Mouse (Mus musculus) bone marrow macrophage, adult 2 months (primary cell): Measurements from ENCODE around the gene Slc4a1.

ENCODE experiments used
- CTCF ChIP-seq: IDR thresholded peaks from 2 replicates; pipeline ENCODE4 v1.5.1; 2012; ENCODE audit warnings: low read depth, mild to moderate bottlenecking, low read length, moderate library complexity
- POLR2A ChIP-seq: IDR thresholded peaks from 2 replicates; pipeline ENCODE4 v1.6.1; 2012; ENCODE audit warnings: mild to moderate bottlenecking, low read depth, low read length, borderline replicate concordance

DNA sequence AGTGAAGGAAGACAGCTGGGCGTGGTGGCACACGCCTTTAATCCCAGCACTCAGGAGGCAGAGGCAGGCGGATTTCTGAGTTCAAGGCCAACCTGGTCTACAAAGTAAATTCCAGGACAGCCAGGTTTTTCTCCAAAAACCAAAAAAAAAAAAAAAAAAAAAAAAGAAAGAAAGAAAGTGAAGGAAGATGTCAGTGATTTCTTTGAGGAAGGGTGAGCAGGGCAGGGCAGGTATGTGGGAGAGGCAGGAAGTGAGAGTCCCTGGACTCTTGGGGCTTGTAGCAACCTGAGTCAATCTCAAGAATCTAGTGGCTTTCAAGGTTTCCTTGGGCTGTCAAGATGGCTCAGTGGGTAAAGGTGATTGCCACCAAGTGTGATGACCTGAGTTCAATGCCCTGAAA, 21.5 kb downstream of the Slc4a1 start:
- TF ChIP-seq POLR2A (no peak), CTCF (no peak)
